Mouse (Mus musculus) MEL (cell line): ENCODE data around the gene Uggt2.

Experiments
- BHLHE40 ChIP-seq: IDR thresholded peaks from 2 replicates; pipeline ENCODE4 v1.6.1; 2012; ENCODE audit warnings: low read depth, mild to moderate bottlenecking, inconsistent platforms, low read length, improper control_type of control experiment, borderline replicate concordance
- EP300 ChIP-seq, 2 experiments: IDR thresholded peaks; 2 replicates each; pipeline ENCODE4 v1.6.1; 2011; ENCODE audit warnings: improper control_type of control experiment in 2 of 2, low read length in 2 of 2, low read depth in 1 of 2, mild to moderate bottlenecking in 1 of 2
- USF2 ChIP-seq, 2 experiments: IDR thresholded peaks; 2 replicates each; pipeline ENCODE4 v1.6.1; 2011 to 2012; ENCODE audit warnings: improper control_type of control experiment in 2 of 2, low read length in 2 of 2, borderline replicate concordance in 1 of 2, inconsistent platforms in 1 of 2, low read depth in 1 of 2, mild to moderate bottlenecking in 1 of 2; ENCODE audit not compliant: insufficient read depth in 1 of 2

DNA sequence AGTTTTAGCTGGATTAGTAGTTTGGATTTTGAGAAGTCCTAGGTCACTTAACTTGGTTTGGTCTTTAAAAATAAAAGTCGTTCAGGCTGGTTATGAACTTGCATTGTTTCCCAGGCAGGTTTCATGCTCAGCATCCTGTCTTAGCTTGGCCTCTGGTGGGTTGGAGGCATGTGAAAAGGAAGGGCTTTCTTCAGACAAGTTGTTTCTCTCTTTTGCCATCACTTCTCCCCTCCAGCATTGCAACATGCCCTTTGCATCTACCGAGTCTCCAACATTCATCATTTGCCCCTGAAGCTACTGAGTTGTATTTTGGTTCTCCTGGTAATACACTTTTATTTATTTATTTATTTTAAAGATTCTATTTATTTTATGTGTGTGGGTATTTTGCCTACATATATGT, 154.5 kb downstream of the Uggt2 start:
- TF ChIP-seq USF2 (IDR thresholded peaks at IDR 0.05; ENCODE audit: borderline replicate concordance in 1 of 2, insufficient read depth in 1 of 2, low read depth in 1 of 2, low read length in 2 of 2) (no peak), BHLHE40 (no peak), EP300 (IDR thresholded peaks at IDR 0.05; ENCODE audit: low read depth in 1 of 2, low read length in 2 of 2) (no peak)
